Mouse (Mus musculus) small intestine, adult 10 weeks (tissue): ENCODE measurements around the gene Tex14. TPM values are rescaled to one million over a fixed set of nuclear protein-coding genes. Genes with fewer than 3 reads are reported as not detected.

ENCODE experiments used
- polyA plus RNA-seq: library from polyadenylated mRNA; stranded (reverse); fragments of 350-450 nt; fragmentation: Illumina TruSeq; extraction: RNeasy Lipid Tissue Mini Kit (QIAGEN cat#74804); gene quantifications from one replicate; pipeline ENCODE4 v1.2.3, GENCODE M21; 2014; ENCODE audit warnings: low replicate concordance

Tex14 gene
- polyA plus RNA-seq, result 3.7 TPM

GRCm38 (mm10) chr11:87404876-87405275 lies at the start of gene Tex14, which contains the start of gene Rad51c:
TSS of gene Tex14 (plus strand) at chr11:87405065.
TSS of gene Rad51c (minus strand) at chr11:87404954.

DNA sequence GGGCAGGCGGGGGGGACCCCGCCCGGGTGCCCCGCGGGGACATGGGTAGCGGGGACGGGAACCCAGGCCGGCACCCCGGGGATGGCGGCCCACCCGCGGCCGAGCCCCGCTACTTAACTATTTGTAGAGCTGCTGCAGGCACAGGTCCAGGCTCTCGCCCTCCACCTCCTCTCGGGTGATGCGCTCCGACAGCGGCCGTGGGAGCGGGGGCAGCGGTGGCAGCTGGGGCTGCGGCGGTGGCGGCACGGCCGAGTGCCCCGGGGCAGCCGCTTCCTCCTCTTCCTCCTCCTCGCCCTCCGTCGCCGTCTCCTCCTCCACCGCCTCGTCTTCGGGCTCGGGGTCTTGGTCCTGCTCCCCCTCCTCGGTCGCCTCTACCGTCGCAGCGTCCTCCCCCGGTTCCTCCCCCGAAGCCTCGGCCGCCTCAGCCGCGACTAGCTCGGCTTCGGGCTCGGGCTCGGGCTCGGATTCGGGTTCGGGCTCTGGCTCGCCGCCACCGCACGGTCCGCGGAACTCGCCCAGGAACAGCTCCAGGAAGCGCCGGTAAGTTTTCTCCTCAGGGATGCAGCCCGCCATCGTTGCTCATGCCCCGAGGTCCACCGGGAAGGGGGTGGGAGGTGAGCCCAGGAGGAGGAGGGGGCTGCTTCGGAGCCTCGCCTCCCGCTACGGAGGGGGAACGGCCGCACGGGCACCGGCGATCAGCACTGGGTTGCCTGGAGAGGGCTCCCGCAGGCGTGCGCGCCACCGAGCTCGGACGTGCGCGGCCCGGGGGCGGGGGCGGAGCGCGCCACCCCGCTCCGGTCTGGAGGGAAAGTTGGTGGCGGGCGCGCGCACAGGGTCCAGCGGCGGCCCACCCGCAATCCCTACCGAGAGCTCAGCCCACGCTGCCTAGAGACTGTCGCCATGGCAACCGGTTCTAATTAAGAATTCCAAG lies 46.3 kb upstream of the Tex14 start, which contains the start of gene Ppm1e:
Gene Ppm1e, minus strand, starts transcription at position 693 of the 931 bp plus-strand sequence.

DNA sequence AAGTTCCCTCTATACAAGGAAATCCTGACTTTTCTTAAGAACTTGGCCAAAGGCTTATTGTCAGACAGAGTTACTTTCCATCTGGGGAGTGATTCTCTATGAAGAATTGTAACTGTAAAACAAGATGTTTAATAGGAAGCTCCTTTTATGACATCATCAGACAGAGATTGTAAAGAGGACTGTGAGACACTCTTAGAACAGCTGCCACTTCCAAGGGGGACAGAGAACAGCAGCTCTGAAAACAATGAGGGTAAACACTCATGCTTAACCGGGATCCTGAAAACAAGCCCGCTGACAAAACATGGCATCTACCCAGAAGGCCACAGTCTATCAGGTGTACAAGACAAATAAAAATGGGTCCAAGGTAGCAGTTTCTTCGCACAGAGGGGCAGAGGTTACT lies 161.6 kb downstream of the Tex14 start, which contains the start of gene Gm11492:
Gene Gm11492, plus strand, starts transcription at position 153 of the 400 bp plus-strand sequence.

DNA sequence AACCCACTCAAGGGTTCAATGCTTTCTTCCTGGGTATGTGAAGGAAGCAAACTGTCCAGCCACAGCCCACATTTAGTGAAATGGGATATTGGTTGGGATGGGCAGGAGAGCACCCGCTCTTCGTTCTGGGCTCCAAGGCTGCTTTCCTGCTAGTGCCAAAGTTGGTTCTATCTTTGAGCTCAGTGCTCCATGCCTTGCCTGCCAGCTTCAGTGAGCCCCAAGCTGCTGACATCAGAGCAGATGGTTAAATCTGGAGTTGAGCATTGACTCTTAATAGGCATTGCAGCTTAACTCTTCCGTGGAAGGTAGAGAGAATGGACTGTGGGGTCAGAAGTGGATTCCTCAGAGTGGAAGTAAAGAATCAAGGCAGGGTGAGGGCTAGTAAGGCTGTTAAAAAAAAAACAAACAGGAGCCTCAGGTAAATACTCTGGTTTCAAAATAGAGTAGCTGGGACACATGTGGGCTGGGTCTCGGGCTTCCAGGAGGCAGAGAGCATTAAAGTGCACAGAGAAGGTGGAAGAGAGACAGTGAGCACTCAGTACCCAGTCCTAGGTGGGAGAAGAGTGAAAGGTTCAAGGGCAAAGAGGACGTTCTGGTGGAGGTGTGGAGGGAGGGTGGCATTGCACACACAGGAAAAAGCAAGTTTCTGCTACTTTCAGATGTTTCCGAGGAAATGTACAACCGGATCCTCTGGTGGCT lies 163.5 kb downstream of the Tex14 start, which contains the start of gene Sept4:
Gene Sept4, plus strand, starts transcription at position 649 of the 699 bp plus-strand sequence.

GRCm38 (mm10) chr11:87591526-87592353 lies 186.9 kb downstream of the Tex14 start, which contains the start of gene Mtmr4:
TSS of gene Mtmr4 (plus strand) at chr11:87592162.

Other genes with a start within 250 kb of the Tex14 start
- 4.5 TPM for gene Ppm1e, start 46.0 kb upstream of the Tex14 start, polyA plus RNA-seq
- gene Rad51c, start 111 bp upstream of the Tex14 start, polyA plus RNA-seq, result 2.2 TPM
- not detected for gene Gm11492, start 161.6 kb downstream of the Tex14 start, polyA plus RNA-seq
- gene Sept4, start 163.8 kb downstream of the Tex14 start, polyA plus RNA-seq, result 5.0 TPM
- 74.5 TPM for gene Mtmr4, start 187.1 kb downstream of the Tex14 start, polyA plus RNA-seq
- gene Hsf5, start 212.1 kb downstream of the Tex14 start, polyA plus RNA-seq, result 1.8 TPM